Mouse (Mus musculus): ENCODE data around the gene Gcsh. TPM values are rescaled to one million over a fixed set of nuclear protein-coding genes. Genes with fewer than 3 reads are reported as not detected.

Gcsh gene
- total and polyA plus RNA-seq, 3 experiments, result 31.5 to 91.7 (median 66.4) TPM

DNA sequence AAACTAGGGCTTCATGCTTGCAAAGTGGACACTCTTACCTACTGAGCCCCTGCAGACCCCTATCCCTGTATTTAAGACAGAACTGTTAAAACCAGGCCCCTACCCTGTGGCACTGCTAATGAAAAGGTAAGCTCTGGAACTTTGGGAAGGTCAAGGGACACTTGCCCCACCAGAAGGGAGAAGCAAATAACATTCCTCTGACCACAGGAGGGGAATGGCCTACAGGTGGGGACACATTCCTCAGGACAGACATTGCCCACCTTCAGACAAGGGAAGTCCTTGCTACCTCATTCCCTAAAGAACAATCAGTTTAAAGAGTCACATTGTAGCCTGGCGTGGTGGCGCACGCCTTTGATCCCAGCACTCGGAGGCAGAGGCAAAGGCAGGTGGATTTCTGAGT is 24.6 kb upstream of the Gcsh start:
- H3K9me3 ChIP-seq (replicated peaks; ENCODE audit: low read length), result no peaks in the 10 kb centered on the region
- H3K27ac ChIP-seq (ENCODE audit: insufficient read depth, low read depth), result no peak overlapping the region
- no peak for DNase-seq (ENCODE audit: extremely low read depth)
- no peak overlapping the region for H3K4me3 ChIP-seq (replicated peaks in 1 of 3; ENCODE audit: low read depth in 2 of 3, low read length in 2 of 3, poor library complexity in 1 of 3)
- no peak for TF ChIP-seq MEF2A (IDR thresholded peaks at IDR 0.05; ENCODE audit: borderline replicate concordance, low read depth, low read length)
- no peak for TF ChIP-seq PAX5 (IDR thresholded peaks at IDR 0.05; ENCODE audit: low read length)
- TF ChIP-seq E2F4 (IDR thresholded peaks at IDR 0.05; ENCODE audit: insufficient replicate concordance, low read depth, low read length), result no peak
- no peak for TF ChIP-seq POLR2A (IDR thresholded peaks at IDR 0.05; ENCODE audit: low read depth, low read length)
- TF ChIP-seq ZC3H11A (IDR thresholded peaks at IDR 0.05; ENCODE audit: low read depth, low read length), result no peak
- H3K9ac ChIP-seq (ENCODE audit: insufficient read depth, low read depth), result no peak overlapping the region
- in situ Hi-C loops (cut with MboI; ENCODE audit: low pct_ligation_motif_present, low pct_unique_long_range_greater_than_20kb, low sequenced_read_pairs) (no loop called here), dilution Hi-C loops (cut with MboI; ENCODE audit: extremely low pct_ligation_motif_present, extremely low pct_unique_long_range_greater_than_20kb, low sequenced_read_pairs) (no loop called here)
- H3K79me2 ChIP-seq (replicated peaks; ENCODE audit: control insufficient read depth, extremely low read depth, insufficient read depth, poor library complexity, severe bottlenecking), result no peaks in the 10 kb centered on the region
- no peaks in the 10 kb centered on the region for H3K36me3 ChIP-seq (replicated peaks in 1 of 2; ENCODE audit: control insufficient read depth in 1 of 2, insufficient read depth in 1 of 2, low read length in 1 of 2)
- H3K4me1 ChIP-seq (ENCODE audit: control insufficient read depth in 1 of 2, insufficient read depth in 2 of 2), result no peaks in the 10 kb centered on the region
- H3K27me3 ChIP-seq (replicated peaks), result peaks cover 22% of the 10 kb centered on the region
- no peak overlapping the region for H3K4me2 ChIP-seq (ENCODE audit: insufficient read depth, low read depth, poor library complexity, severe bottlenecking)

DNA sequence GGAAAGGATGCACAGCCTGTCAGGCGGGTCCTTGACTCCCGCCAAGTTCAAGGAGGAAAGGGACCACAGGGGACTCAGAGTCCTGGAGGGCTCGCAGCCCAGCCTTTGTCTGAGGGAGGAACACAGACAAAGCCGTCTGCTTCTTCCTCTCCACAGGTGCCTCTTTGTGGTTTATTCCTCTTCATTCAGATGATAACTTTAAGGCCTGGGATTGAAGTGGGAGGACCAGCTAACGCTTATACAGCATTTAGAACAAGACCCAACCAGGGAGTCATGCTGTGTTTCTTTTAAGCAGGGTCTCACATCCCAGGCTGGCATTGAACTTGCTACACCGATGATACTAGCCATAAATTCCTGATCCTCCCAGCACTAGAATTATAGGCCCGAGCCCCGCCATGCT is 23.7 kb upstream of the Gcsh start:
- no peaks in the 10 kb centered on the region for H3K36me3 ChIP-seq (replicated peaks in 1 of 2; ENCODE audit: control insufficient read depth in 1 of 2, insufficient read depth in 1 of 2, low read length in 1 of 2)
- H3K79me2 ChIP-seq (replicated peaks; ENCODE audit: control insufficient read depth, extremely low read depth, insufficient read depth, poor library complexity, severe bottlenecking), result no peaks in the 10 kb centered on the region
- in situ Hi-C loops (cut with MboI; ENCODE audit: low pct_ligation_motif_present, low pct_unique_long_range_greater_than_20kb, low sequenced_read_pairs), result no loop called here
- H3K4me2 ChIP-seq (ENCODE audit: insufficient read depth, low read depth, poor library complexity, severe bottlenecking), result no peak overlapping the region
- H3K9me3 ChIP-seq (replicated peaks; ENCODE audit: low read length), result no peaks in the 10 kb centered on the region
- H3K4me3 ChIP-seq (replicated peaks in 1 of 3; ENCODE audit: low read depth in 2 of 3, low read length in 2 of 3, poor library complexity in 1 of 3), result no peak overlapping the region
- dilution Hi-C loops (cut with MboI; ENCODE audit: extremely low pct_ligation_motif_present, extremely low pct_unique_long_range_greater_than_20kb, low sequenced_read_pairs), result no loop called here
- no peak overlapping the region for H3K27ac ChIP-seq (ENCODE audit: insufficient read depth, low read depth)
- H3K9ac ChIP-seq (ENCODE audit: insufficient read depth, low read depth), result no peak overlapping the region
- TF ChIP-seq UBTF (IDR thresholded peaks at IDR 0.05; ENCODE audit: low read depth, low read length) (no peak), JUND (conservative IDR thresholded peaks at IDR 0.05; ENCODE audit: low read depth, low read length) (no peak), KAT2A (IDR thresholded peaks at IDR 0.05; ENCODE audit: insufficient replicate concordance, low read length) (no peak), HCFC1 (IDR thresholded peaks at IDR 0.05; ENCODE audit: low read depth, low read length) (no peak), MXI1 (IDR thresholded peaks at IDR 0.05; ENCODE audit: low read depth, low read length) (no peak), NELFE (IDR thresholded peaks at IDR 0.05; ENCODE audit: low read depth, low read length) (no peak)
- no peak for DNase-seq (ENCODE audit: extremely low read depth)
- no peaks in the 10 kb centered on the region for H3K4me1 ChIP-seq (ENCODE audit: control insufficient read depth in 1 of 2, insufficient read depth in 2 of 2)
- peaks cover 20% of the 10 kb centered on the region for H3K27me3 ChIP-seq (replicated peaks)

DNA sequence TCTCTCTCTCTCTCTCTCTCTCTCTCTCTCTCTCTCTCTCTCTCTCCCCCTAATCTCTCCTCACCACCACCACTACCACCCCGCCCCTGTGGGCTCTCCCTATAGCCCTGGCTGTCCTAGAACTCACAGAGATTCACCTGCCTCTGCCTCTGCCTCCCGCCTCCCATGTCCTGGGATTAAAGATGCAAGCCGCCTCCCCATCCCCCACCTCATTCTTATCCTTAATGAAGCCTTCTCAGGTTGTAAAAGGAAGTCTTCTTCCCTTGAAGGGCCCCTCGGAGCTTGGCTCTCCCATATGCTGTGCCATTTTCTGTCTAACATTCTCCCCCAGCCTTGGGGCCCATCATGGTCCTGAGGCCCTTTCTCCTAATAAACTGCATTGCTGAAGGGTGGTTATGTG is 22.3 kb upstream of the Gcsh start:
- Histone ChIP-seq H3K36me3 (replicated peaks in 1 of 2; ENCODE audit: control insufficient read depth in 1 of 2, insufficient read depth in 1 of 2, low read length in 1 of 2) (no peaks in the 10 kb centered on the region), H3K79me2 (replicated peaks; ENCODE audit: control insufficient read depth, extremely low read depth, insufficient read depth, poor library complexity, severe bottlenecking) (no peaks in the 10 kb centered on the region), H3K4me3 (replicated peaks in 1 of 3; ENCODE audit: low read depth in 2 of 3, low read length in 2 of 3, poor library complexity in 1 of 3) (no peak overlapping the region), H3K4me1 (ENCODE audit: control insufficient read depth in 1 of 2, insufficient read depth in 2 of 2) (peaks cover 5% of the 10 kb centered on the region in 2 experiments; a peak in 3 of 4 replicates), H3K4me2 (ENCODE audit: insufficient read depth, low read depth, poor library complexity, severe bottlenecking) (no peak overlapping the region), H3K9me3 (replicated peaks; ENCODE audit: low read length) (no peaks in the 10 kb centered on the region), H3K9ac (ENCODE audit: insufficient read depth, low read depth) (no peak overlapping the region), H3K27me3 (replicated peaks) (peaks cover 20% of the 10 kb centered on the region), H3K27ac (ENCODE audit: insufficient read depth, low read depth) (no peak overlapping the region)
- TF ChIP-seq SMC3 (IDR thresholded peaks at IDR 0.05; ENCODE audit: low read depth, low read length) (no peak), MXI1 (IDR thresholded peaks at IDR 0.05; ENCODE audit: low read depth, low read length) (no peak)
- DNase-seq (ENCODE audit: extremely low read depth), result no peak
- dilution Hi-C loops (cut with MboI; ENCODE audit: extremely low pct_ligation_motif_present, extremely low pct_unique_long_range_greater_than_20kb, low sequenced_read_pairs) (no loop called here), in situ Hi-C loops (cut with MboI; ENCODE audit: low pct_ligation_motif_present, low pct_unique_long_range_greater_than_20kb, low sequenced_read_pairs) (no loop called here)
